Mouse (Mus musculus) hindbrain, embryonic 15.5 days (tissue): Measurements from ENCODE around the gene Rab22a. TPM values are rescaled to one million over a fixed set of nuclear protein-coding genes. Genes with fewer than 3 reads are reported as not detected.

ENCODE experiments used
- ATAC-seq: fragments of 200-750 bp; cut with Nextera tagmentation; 2 replicates; pipeline ENCODE4 v1.8.0; 2017; ENCODE audit warnings: low read depth, moderate number of reproducible peaks, moderate TSS enrichment; ENCODE audit not compliant: low FRiP score
- H3K27ac ChIP-seq: fragments of 300-500 bp; sonication (generic); replicated peaks from 2 replicates; pipeline ENCODE4 v1.5.1; 2015; ENCODE audit warnings: mild to moderate bottlenecking, inconsistent platforms
- H3K27me3 ChIP-seq: fragments of 300-500 bp; sonication (generic); 2 replicates; pipeline ENCODE4 v1.6.1; 2015; ENCODE audit warnings: control low read depth, inconsistent platforms
- H3K36me3 ChIP-seq: fragments of 300-500 bp; sonication (generic); 2 replicates; pipeline ENCODE4 v1.6.1; 2015; ENCODE audit warnings: control low read depth, inconsistent platforms
- H3K4me1 ChIP-seq: fragments of 300-500 bp; sonication (generic); replicated peaks from 2 replicates; pipeline ENCODE4 v1.6.1; 2015; ENCODE audit warnings: control low read depth, inconsistent platforms
- H3K4me2 ChIP-seq: fragments of 300-500 bp; sonication (generic); 2 replicates; pipeline ENCODE4 v1.6.1; 2015; ENCODE audit warnings: moderate library complexity, mild to moderate bottlenecking, inconsistent platforms
- H3K4me3 ChIP-seq: fragments of 300-500 bp; sonication (generic); 2 replicates; pipeline ENCODE4 v1.5.1; 2015; ENCODE audit warnings: mild to moderate bottlenecking, inconsistent platforms
- H3K9ac ChIP-seq: fragments of 300-500 bp; sonication (generic); 2 replicates; pipeline ENCODE4 v1.6.1; 2015; ENCODE audit warnings: inconsistent platforms
- H3K9me3 ChIP-seq: fragments of 300-500 bp; sonication (generic); 2 replicates; pipeline ENCODE4 v1.6.1; 2016; ENCODE audit warnings: control low read depth, inconsistent platforms
- WGBS: fragments of 180-500 bp; shearing (Covaris S2); methylation state at CpG from one replicate; pipeline ENCODE4 v1.1.7; 2015; 5-methylcytosine and 5-hydroxymethylcytosine counted together
- polyA plus RNA-seq: library from polyadenylated mRNA; unstranded; fragments of >200 nt; fragmentation: Nextera tagmentation; extraction: Ambion mirVana; gene quantifications from 2 replicates; pipeline ENCODE4 v1.2.1, GENCODE M21; 2015

Rab22a gene
- polyA plus RNA-seq, 1 experiment from 2014 or later: 31.0 TPM

DNA sequence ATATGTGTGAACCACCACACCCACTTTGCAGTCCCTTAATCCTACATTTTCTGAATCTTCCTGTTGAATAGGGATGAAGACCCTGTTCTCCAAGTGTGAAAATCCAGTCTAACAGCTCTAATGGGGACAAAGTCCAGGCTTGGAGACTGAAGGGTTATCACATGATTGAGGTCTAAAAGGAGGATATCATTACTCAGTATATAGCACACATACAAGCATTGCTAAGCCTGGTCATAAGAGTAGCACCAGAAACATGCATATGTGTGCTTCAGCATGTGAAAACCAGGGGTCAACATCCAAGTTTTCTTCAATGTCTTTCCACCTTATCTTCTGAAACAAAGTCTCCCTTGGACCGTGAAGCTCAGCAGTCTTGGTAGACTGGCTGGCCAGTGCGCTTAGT lies 19.0 kb downstream of the Rab22a start:
- Histone ChIP-seq H3K4me2 (no peak overlapping the region), H3K9me3 (no peaks in the 10 kb centered on the region), H3K27me3 (no peaks in the 10 kb centered on the region), H3K9ac (no peak overlapping the region), H3K36me3 (no peaks in the 10 kb centered on the region), H3K4me3 (no peak overlapping the region), H3K27ac (no peak overlapping the region), H3K4me1 (0 out of 2 replicates have a peak, but pooled peaks cover 4% of the 10 kb centered on the region)
- no peak for ATAC-seq
- WGBS: 84% methylated on average over 2 of the region's 2 CpGs

DNA sequence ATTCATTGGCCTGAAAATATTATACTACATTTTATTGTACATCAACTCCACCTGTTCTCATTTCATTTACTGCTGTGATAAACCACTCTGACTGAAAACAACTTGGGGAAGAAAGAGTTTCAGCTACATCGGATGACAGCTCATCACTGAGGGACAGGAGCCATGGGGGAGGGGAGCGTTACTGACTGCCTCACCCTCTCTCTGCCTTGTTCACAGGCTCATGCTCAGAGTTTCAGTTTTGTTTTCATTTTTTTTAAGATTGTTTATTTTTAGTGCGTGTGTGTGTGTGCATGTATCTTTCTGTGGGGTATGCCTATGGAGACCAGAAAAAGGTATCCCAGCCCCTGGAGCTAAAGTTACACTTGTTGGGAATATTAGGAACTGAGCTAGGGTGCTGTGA lies 19.7 kb downstream of the Rab22a start:
- Histone ChIP-seq H3K4me3 (no peak overlapping the region), H3K27ac (no peak overlapping the region), H3K9ac (no peak overlapping the region), H3K4me1 (0 out of 2 replicates have a peak, but pooled peaks cover 4% of the 10 kb centered on the region), H3K27me3 (no peaks in the 10 kb centered on the region), H3K4me2 (no peak overlapping the region), H3K9me3 (no peaks in the 10 kb centered on the region), H3K36me3 (no peaks in the 10 kb centered on the region)
- no peak for ATAC-seq
- WGBS: 71% methylated on average over 3 of the region's 3 CpGs

DNA sequence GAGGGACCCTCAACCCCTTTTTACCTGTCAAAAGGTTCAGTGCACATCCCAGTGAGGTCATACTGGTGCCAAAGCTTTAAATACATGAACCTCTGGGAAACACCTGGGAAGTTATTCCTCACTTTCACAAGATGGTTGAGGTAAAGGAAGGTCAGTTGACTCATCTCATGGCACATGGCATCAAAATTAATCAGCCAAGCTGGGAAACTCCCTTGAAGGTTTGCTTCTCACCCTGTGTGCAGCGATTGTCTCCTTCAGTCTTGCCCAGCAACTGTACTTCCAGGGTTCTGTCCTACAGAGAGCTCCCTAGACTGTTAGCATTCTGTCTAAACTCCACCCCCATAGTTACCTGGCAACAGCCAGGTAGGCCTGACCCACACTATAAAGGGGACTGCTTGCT lies 20.6 kb downstream of the Rab22a start:
- no peaks in the 10 kb centered on the region for H3K27me3 ChIP-seq

DNA sequence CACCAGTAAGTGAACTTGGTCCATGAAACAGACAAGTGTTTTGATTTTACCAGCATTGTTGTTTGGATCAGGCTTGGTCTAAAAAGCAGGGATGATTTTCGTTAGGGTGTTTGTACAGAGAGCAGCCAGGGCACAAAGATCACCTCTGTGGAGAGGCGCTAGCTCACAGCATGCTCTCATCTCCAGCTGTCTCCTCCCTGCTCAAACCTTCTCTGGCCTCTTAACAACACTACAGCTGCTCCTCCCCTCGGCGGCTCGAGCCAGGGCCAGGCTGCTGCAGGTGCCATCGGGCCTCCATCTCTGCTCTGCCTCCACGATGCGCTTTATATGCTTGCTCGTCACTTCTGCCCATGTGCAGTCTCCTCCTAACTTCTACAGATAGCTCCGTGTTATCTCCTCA lies 23.2 kb downstream of the Rab22a start:
- Histone ChIP-seq H3K9ac (no peak overlapping the region), H3K4me2 (no peak overlapping the region), H3K9me3 (no peaks in the 10 kb centered on the region), H3K27ac (no peak overlapping the region), H3K27me3 (no peaks in the 10 kb centered on the region), H3K4me3 (no peak overlapping the region), H3K4me1 (peaks cover 14% of the 10 kb centered on the region; the same call in 1 of the 2 replicates), H3K36me3 (no peaks in the 10 kb centered on the region)
- ATAC-seq: no peak
- WGBS: 45% methylated on average over 10 of the region's 10 CpGs

More for the DNA sequence above, 20.6 kb downstream of the Rab22a start:
- Histone ChIP-seq H3K9me3 (no peaks in the 10 kb centered on the region), H3K9ac (no peak overlapping the region), H3K4me1 (0 out of 2 replicates have a peak, but pooled peaks cover 4% of the 10 kb centered on the region), H3K4me3 (no peak overlapping the region), H3K27ac (no peak overlapping the region), H3K36me3 (no peaks in the 10 kb centered on the region), H3K4me2 (no peak overlapping the region)
- 77% methylated on average over 1 of the region's 1 CpGs for WGBS
- ATAC-seq: no peak

DNA sequence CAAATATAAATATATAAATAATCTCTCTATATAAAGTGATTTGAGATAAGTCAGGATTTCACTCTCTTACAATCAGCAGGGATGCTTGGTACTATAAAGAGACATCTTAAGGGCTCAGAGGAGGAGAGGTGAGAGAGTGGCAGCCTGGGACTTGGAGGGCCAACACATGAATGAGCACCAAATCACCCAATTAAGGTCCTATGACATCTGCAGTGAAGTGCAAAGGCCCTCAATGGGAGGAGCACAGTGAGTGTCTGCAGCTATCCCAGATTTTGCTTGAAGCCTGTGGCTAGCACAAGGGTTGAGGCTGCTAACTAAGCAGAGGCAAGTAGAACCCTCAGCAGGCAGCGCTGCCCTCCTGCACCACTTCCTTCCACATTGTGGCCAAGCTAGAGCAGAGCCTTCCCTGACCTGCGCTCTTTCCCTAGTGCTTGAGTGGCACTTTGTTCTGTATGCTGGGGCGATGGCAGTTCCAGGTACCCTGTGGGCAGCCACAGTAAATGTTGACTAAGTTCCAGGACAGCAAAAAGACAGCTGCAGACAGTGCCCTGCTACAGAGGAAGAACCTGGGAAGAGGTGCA lies 26.3 kb downstream of the Rab22a start:
- Histone ChIP-seq H3K9ac (no peak overlapping the region), H3K4me3 (no peak overlapping the region)

DNA sequence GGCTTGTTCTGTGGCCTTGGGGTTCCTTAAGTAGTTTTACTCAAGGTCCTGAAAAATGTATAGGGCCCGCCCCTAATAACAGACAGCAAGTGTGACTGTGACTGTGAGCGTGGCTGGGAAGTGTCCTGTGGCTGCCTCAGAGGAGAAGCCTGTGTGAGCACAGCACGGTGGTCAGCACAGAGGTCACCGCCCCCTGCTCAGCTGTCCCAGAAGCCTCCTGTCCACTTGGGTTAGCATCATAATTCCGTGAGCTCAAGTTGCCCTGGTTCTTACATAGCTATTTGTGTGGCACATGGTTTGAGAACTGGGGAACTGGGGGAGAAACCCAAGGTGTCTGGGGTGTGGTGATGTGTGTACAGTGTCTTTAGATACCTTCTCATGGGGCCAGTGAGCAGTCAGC lies 27.8 kb downstream of the Rab22a start:
- Histone ChIP-seq H3K4me2 (no peak overlapping the region), H3K4me3 (no peak overlapping the region), H3K36me3 (no peaks in the 10 kb centered on the region; the same call in 1 of the 2 replicates), H3K4me1 (peaks cover 21% of the 10 kb centered on the region; the same call in 1 of the 2 replicates), H3K27ac (no peak overlapping the region), H3K27me3 (no peaks in the 10 kb centered on the region), H3K9ac (no peak overlapping the region), H3K9me3 (no peaks in the 10 kb centered on the region)
- ATAC-seq: no peak
- WGBS: 79% methylated on average over 5 of the region's 5 CpGs

More for the DNA sequence above, 26.3 kb downstream of the Rab22a start:
- Histone ChIP-seq H3K36me3 (no peaks in the 10 kb centered on the region; the same call in 1 of the 2 replicates), H3K9me3 (no peaks in the 10 kb centered on the region), H3K27ac (no peak overlapping the region), H3K27me3 (no peaks in the 10 kb centered on the region), H3K4me2 (no peak overlapping the region), H3K4me1 (peaks cover 14% of the 10 kb centered on the region; the same call in 1 of the 2 replicates)
- WGBS: 90% methylated on average over 3 of the region's 3 CpGs
- ATAC-seq: no peak; the same call in 1 of the 2 replicates

DNA sequence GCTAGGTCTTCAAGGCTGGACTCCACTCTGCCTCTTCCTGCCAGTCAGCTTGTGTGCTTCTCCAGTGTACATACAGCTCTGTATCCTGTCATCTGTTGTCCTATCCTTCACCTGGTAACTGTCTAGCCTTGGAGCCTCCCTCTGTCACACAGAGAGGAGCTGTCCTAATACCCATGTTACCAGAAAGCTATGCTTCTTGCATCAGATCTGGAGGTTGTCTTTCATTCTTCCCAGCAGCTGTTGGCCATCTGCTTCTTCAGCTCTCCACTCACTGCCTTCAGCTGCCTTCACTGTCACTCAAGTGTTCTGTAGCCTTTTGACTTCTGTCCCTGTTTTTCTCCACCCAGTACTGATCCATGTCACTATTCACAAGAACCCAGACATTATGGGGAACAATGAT lies 30.3 kb downstream of the Rab22a start:
- Histone ChIP-seq H3K9ac (no peak overlapping the region), H3K27me3 (no peaks in the 10 kb centered on the region), H3K4me1 (peaks cover 18% of the 10 kb centered on the region; the same call in 1 of the 2 replicates), H3K9me3 (no peaks in the 10 kb centered on the region), H3K36me3 (no peaks in the 10 kb centered on the region; the same call in 1 of the 2 replicates), H3K4me2 (no peak overlapping the region), H3K27ac (no peak overlapping the region), H3K4me3 (no peak overlapping the region)
- no peak for ATAC-seq

DNA sequence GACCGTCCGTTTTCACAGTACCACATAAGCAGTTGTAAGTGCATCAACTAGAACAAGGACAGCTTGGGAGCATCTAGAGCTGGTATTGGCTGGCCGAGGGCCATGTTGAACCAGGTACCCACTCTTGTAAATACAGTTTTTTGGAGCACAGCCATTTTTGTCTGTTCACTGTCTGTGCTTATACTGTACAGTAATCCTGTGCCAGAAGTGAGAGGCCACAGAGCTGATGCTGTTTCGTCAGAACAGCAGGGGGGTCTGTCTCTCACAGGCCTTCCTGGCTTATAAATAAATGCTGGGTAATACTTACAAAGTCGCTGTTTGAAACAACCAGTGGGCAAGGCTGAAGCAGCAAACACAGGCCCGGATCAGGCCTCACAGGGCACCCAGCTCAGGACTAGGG lies 32.2 kb downstream of the Rab22a start:
- Histone ChIP-seq H3K36me3 (peaks cover 4% of the 10 kb centered on the region; the same call in 1 of the 2 replicates), H3K4me2 (no peak overlapping the region), H3K4me3 (no peak overlapping the region), H3K4me1 (peaks cover 9% of the 10 kb centered on the region; the same call in 1 of the 2 replicates), H3K9me3 (no peaks in the 10 kb centered on the region), H3K27ac (peak overlapping the region; percentile 48), H3K9ac (no peak overlapping the region), H3K27me3 (no peaks in the 10 kb centered on the region)
- WGBS: 74% methylated on average over 6 of the region's 6 CpGs
- ATAC-seq: peak; percentile 58

DNA sequence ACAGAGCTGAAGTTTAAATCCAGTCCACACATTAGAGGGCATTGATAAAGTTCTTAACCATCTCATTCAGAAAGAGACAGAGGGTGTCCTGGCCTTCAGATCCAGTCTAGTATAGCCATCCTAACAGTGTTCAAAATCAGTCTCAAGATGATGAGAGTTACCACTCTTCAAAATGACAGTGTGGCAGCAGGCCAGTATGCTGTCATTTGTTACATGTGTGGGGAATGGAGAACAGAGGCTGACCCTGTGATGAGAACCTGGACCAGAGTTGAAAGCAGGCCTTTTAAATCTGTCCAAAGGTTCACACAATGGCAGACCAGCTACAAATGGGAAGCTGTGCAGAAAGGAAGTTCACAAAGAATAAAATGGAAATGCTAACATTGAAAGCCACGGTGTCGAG lies 33.1 kb downstream of the Rab22a start:
- no peaks in the 10 kb centered on the region for H3K9me3 ChIP-seq
- H3K36me3 ChIP-seq: peaks cover 8% of the 10 kb centered on the region; the same call in 1 of the 2 replicates
- no peak for ATAC-seq
- H3K4me2 ChIP-seq: no peak overlapping the region
- no peaks in the 10 kb centered on the region for H3K27me3 ChIP-seq
- H3K4me3 ChIP-seq: no peak overlapping the region
- H3K27ac ChIP-seq: no peak overlapping the region
- WGBS: 77% methylated on average over 2 of the region's 2 CpGs
- no peak overlapping the region for H3K9ac ChIP-seq
- H3K4me1 ChIP-seq: peaks cover 7% of the 10 kb centered on the region; the same call in 1 of the 2 replicates

DNA sequence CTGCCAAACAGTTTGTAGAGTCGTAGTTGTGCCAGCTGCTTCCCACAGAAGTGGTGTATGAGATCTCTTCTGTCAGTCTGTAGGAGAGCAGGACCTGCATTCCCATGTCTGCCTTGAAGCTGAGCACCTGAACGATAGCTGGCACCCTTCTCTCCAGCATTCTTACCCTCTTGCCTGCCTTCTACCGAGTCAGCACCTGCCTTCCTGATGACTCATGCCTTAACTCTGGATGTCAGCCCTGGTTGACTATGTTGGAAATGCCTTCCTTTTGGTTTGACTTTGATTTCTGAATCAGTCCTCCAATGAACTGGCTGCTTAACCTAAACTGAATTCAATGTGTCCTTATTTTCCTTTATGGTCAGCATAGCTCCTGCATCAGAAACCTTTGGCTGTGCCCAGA lies 39.3 kb downstream of the Rab22a start:
- H3K9me3 ChIP-seq: no peaks in the 10 kb centered on the region
- no peaks in the 10 kb centered on the region for H3K27me3 ChIP-seq
- no peak overlapping the region for H3K9ac ChIP-seq
- no peak overlapping the region for H3K4me3 ChIP-seq
- ATAC-seq: no peak
- H3K27ac ChIP-seq: no peak overlapping the region
- H3K36me3 ChIP-seq: peaks cover 24% of the 10 kb centered on the region; the same call in 1 of the 2 replicates
- H3K4me2 ChIP-seq: no peak overlapping the region
- H3K4me1 ChIP-seq: peaks cover 28% of the 10 kb centered on the region
- 89% methylated on average over 3 of the region's 3 CpGs for WGBS

DNA sequence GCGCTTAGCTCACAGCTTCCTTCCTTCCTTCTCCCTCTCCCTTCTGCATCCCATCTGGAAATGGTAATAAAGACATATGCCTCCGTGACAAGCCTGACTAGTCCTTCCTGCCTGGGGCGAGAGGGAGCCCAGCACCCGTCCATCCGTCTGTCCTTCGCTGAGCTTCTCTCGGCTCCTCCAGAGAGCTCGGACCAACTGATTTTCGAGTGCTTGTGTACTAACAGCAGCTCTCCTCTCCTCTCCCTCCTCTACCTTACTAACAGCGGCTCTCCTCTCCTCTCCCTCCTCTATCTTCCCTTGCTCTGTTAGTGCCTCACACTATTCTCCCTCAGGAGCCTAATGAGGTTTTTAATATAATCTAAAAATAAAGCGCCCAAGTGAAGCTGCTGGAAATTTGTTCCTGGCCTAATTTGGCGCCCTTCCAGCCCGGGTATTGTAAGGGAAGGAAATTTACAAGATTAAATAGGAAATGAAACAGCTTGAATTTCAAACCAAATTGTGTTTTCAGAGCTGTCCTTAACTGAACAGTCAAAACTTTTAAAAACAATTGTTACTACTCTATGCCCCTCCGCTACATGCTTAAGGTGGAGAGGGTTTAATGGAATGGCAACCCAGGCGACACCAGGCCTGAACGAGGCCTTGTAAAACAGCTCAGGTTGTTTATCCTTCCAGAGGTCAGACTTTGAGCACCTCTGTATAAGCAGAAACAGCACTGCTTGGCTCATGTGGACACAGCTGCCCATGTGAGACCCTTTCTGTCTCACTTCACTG lies 42.7 kb downstream of the Rab22a start:
- no peaks in the 10 kb centered on the region for H3K9me3 ChIP-seq
- peak overlapping the region; percentile 77 for H3K27ac ChIP-seq
- H3K4me3 ChIP-seq: no peak overlapping the region
- WGBS: 51% methylated on average over 16 of the region's 16 CpGs
- H3K4me1 ChIP-seq: peaks cover 44% of the 10 kb centered on the region
- H3K27me3 ChIP-seq: no peaks in the 10 kb centered on the region
- no peak overlapping the region for H3K4me2 ChIP-seq
- H3K9ac ChIP-seq: no peak overlapping the region
- ATAC-seq: peak; percentile 74; the same call in 1 of the 2 replicates
- peaks cover 17% of the 10 kb centered on the region; the same call in 1 of the 2 replicates for H3K36me3 ChIP-seq

DNA sequence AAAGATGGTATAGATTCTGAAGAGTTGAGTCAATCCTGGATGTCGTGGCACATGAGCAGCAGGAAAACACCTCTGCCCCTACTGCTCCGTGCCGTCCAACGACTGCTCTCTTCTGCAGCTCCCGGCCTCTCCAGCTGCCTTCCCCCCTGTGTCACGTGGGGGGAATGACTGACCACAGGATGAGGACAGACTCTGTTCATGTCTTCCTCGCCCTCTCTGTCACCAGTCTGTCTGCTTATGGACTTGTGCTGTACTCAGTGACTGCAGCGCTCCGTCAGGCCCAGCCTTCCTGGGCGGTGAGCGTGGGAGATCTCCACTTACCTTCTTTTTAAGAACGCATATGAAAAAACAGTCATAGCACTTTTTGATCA lies 43.3 kb downstream of the Rab22a start:
- H3K9me3 ChIP-seq: no peaks in the 10 kb centered on the region
- no peak for ATAC-seq
- 80% methylated on average over 12 of the region's 12 CpGs for WGBS
- no peaks in the 10 kb centered on the region for H3K27me3 ChIP-seq
- H3K27ac ChIP-seq: peak overlapping the region; percentile 77
- H3K4me3 ChIP-seq: no peak overlapping the region
- H3K9ac ChIP-seq: no peak overlapping the region
- no peak overlapping the region for H3K4me2 ChIP-seq
- H3K36me3 ChIP-seq: peaks cover 14% of the 10 kb centered on the region; the same call in 1 of the 2 replicates
- peaks cover 44% of the 10 kb centered on the region for H3K4me1 ChIP-seq
